Mouse (Mus musculus) midbrain, embryonic 16.5 days (tissue): Measurements from ENCODE around the gene Tfrc. TPM values are rescaled to one million over a fixed set of nuclear protein-coding genes. Genes with fewer than 3 reads are reported as not detected.
"Not testable (repeated sequence)": the region's sequence is repeated elsewhere in the genome, so short reads cannot be mapped to it uniquely, and the experiment has no call there.

ENCODE experiments used
- ATAC-seq: fragments of 200-750 bp; cut with Nextera tagmentation; 2 replicates; pipeline ENCODE4 v1.8.0; 2017; ENCODE audit warnings: moderate TSS enrichment
- H3K27ac ChIP-seq: fragments of 300-500 bp; sonication (generic); 2 replicates; pipeline ENCODE4 v1.5.1; 2014; ENCODE audit warnings: mild to moderate bottlenecking, low read length, mixed read lengths
- H3K27me3 ChIP-seq: fragments of 300-500 bp; sonication (generic); 2 replicates; pipeline ENCODE4 v1.6.1; 2014; ENCODE audit warnings: low read depth, low read length, mixed read lengths; ENCODE audit not compliant: control insufficient read depth, insufficient read depth
- H3K36me3 ChIP-seq: fragments of 300-500 bp; sonication (generic); 2 replicates; pipeline ENCODE4 v1.6.1; 2014; ENCODE audit warnings: mild to moderate bottlenecking, low read length, moderate library complexity, mixed read lengths; ENCODE audit not compliant: control insufficient read depth, insufficient read depth
- H3K4me1 ChIP-seq: fragments of 300-500 bp; sonication (generic); 2 replicates; pipeline ENCODE4 v1.6.1; 2014; ENCODE audit warnings: mild to moderate bottlenecking, low read length, mixed read lengths; ENCODE audit not compliant: control insufficient read depth, insufficient read depth
- H3K4me2 ChIP-seq: fragments of 300-500 bp; sonication (generic); 2 replicates; pipeline ENCODE4 v1.6.1; 2014; ENCODE audit warnings: mild to moderate bottlenecking, low read length, mixed read lengths
- H3K4me3 ChIP-seq: fragments of 300-500 bp; sonication (generic); 2 replicates; pipeline ENCODE4 v1.5.1; 2014; ENCODE audit warnings: low read depth, mild to moderate bottlenecking, low read length, moderate library complexity, mixed read lengths
- H3K9ac ChIP-seq: fragments of 300-500 bp; sonication (generic); 2 replicates; pipeline ENCODE4 v1.6.1; 2014; ENCODE audit warnings: low read depth, low read length, mixed read lengths
- H3K9me3 ChIP-seq: fragments of 300-500 bp; sonication (generic); replicated peaks from 2 replicates; pipeline ENCODE4 v1.6.1; 2014; ENCODE audit warnings: mild to moderate bottlenecking, low read length, mixed read lengths; ENCODE audit not compliant: control insufficient read depth, poor library complexity, severe bottlenecking
- WGBS: fragments of 180-500 bp; shearing (Covaris S2); extraction: QIAGEN DNeasy Blood & Tissue Kit; methylation state at CpG from one replicate; pipeline ENCODE4 v1.1.7; 2014; 5-methylcytosine and 5-hydroxymethylcytosine counted together
- polyA plus RNA-seq: library from polyadenylated mRNA; unstranded; fragments of >200 nt; fragmentation: Nextera tagmentation; extraction: Ambion mirVana; gene quantifications from 2 replicates; pipeline ENCODE4 v1.2.1, GENCODE M21; 2015

Tfrc gene
- polyA plus RNA-seq, 1 experiment from 2014 or later = 33.3 TPM

DNA sequence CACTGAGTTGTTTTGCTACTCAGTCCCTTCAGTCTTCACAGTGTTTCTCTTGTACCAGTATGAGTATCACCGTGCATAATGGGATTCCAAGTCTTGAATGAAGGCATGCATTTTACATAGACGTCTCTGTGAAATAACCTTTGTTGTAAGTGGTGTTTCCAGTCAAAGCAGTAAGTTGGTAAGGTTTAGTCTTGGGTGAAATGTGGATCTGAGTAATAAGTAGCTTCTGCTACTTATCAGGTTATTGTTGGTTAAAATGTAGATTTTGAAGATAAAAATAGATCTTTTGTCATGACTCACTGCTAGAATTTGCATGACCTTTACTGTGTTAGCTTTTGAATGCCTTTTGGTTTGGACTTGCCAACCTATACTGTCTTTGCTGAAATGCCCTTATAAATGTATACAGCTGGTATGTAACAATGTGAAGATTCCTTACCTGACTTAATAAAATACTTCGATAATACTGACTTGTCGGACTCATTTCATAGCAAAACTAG, 23.7 kb downstream of the Tfrc start:
- H3K27me3 ChIP-seq = no peaks in the 10 kb centered on the region
- no peak overlapping the region for H3K9ac ChIP-seq
- no peak overlapping the region for H3K27ac ChIP-seq
- H3K4me1 ChIP-seq = no peaks in the 10 kb centered on the region
- peaks cover 14% of the 10 kb centered on the region for H3K36me3 ChIP-seq
- WGBS = 70% methylated on average over 4 of the region's 4 CpGs
- no peak overlapping the region for H3K4me3 ChIP-seq
- no peaks in the 10 kb centered on the region for H3K9me3 ChIP-seq
- ATAC-seq = no peak
- H3K4me2 ChIP-seq = no peak overlapping the region

DNA sequence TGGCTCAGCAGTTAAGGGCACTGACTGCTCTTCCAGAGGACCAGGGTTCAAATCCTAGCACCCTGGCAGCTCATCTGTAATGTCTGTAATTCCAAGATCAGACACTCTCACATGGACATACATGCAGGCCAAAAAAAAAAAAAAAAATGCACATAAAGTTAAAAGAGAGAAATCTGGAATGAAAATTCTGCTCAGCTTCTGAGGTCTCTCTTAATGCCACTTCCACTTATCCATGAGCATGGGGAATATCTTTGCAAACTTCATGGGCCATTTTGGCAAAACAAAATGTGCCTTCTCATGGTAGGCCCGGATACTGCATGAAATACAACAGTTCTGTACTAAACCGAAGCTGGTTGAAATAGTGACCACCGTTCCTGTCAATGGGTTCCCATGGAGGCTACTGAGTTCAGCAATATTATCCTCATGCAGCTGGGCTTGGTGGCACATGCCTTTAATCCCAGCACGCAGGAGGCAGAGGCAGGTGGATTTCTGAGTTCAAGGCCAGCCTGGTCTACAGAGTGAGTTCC, 24.8 kb downstream of the Tfrc start:
- Histone ChIP-seq H3K4me2 (no peak overlapping the region), H3K36me3 (peaks cover 11% of the 10 kb centered on the region), H3K4me3 (no peak overlapping the region), H3K9ac (no peak overlapping the region), H3K9me3 (no peaks in the 10 kb centered on the region), H3K27me3 (no peaks in the 10 kb centered on the region), H3K27ac (no peak overlapping the region), H3K4me1 (0 out of 2 replicates have a peak, but pooled peaks cover under 1% of the 10 kb centered on the region)
- WGBS = 91% methylated on average over 4 of the region's 4 CpGs
- no peak for ATAC-seq

DNA sequence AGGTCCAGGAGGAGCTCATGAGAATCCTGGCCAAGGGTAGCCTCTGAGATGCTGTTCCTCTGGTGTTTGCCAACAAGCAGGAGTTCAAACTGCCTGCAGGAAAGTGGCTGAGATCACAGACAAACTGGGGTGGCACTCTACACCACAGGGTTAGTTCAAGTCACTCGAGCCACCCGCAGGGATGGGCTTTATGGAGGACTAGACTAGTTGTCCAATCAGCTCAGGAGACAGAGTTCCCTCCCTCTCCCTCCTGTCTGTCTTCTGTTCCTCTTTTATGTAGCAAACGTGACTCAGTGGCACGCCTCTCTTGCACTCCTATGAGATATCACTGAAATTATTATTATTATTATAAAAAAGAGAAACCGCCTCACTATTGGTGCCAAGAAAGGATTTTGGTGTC, 25.5 kb downstream of the Tfrc start:
- no peak overlapping the region for H3K4me2 ChIP-seq
- no peak overlapping the region for H3K27ac ChIP-seq
- no peak for ATAC-seq
- peaks cover 11% of the 10 kb centered on the region for H3K36me3 ChIP-seq
- 86% methylated on average over 5 of the region's 5 CpGs for WGBS
- no peak overlapping the region for H3K9ac ChIP-seq
- H3K9me3 ChIP-seq = no peaks in the 10 kb centered on the region
- H3K4me3 ChIP-seq = no peak overlapping the region
- H3K27me3 ChIP-seq = no peaks in the 10 kb centered on the region
- H3K4me1 ChIP-seq = 0 out of 2 replicates have a peak, but pooled peaks cover 3% of the 10 kb centered on the region

DNA sequence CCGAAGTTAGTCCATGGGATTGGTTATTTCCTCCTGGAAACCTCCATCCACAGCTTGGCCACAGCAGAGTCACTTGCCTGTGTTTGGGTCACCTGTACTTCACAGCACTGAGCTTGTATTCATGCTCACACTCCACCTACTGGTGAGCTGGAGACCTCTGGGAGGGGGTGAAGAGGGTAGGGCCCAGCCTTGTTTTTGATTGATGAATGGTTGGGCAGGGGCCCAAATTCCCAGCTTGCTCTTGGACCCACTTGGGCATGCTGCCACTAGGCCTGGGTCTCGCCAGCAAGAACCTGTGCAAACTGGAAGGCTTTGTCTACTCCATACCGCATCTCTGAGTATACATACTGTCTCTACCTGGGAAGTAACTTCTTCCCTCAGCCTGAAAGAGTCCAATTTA, 26.6 kb downstream of the Tfrc start:
- no peak overlapping the region for H3K9ac ChIP-seq
- H3K27me3 ChIP-seq = no peaks in the 10 kb centered on the region
- H3K4me2 ChIP-seq = no peak overlapping the region
- no peak overlapping the region for H3K27ac ChIP-seq
- H3K36me3 ChIP-seq = peaks cover 6% of the 10 kb centered on the region
- no peaks in the 10 kb centered on the region for H3K9me3 ChIP-seq
- no peak for ATAC-seq
- 0 out of 2 replicates have a peak, but pooled peaks cover 3% of the 10 kb centered on the region for H3K4me1 ChIP-seq
- no peak overlapping the region for H3K4me3 ChIP-seq
- 67% methylated on average over 3 of the region's 3 CpGs for WGBS

DNA sequence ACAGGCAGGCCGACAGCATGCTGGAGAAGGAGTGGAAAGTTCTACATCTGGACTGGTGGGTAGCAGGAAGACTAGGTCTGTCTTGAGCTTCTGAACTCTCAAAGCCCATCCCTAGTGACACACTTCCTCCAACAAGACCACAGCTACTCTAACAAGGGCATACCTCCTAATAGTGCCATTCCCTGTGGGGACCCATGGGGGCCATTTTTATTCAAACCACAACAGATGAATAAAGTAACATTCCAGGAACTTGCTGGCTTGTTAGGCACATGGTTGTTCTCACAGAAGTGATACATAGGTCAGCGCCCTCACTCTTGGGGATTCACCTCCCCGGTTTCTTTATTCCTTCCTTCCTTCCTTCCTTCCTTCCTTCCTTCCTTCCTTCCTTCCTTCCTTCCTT, 27.6 kb downstream of the Tfrc start:
- no peak overlapping the region for H3K4me2 ChIP-seq
- H3K36me3 ChIP-seq = peaks cover 2% of the 10 kb centered on the region; the same call in 1 of the 2 replicates
- no peak overlapping the region for H3K4me3 ChIP-seq
- no peaks in the 10 kb centered on the region for H3K9me3 ChIP-seq
- H3K4me1 ChIP-seq = 0 out of 2 replicates have a peak, but pooled peaks cover 3% of the 10 kb centered on the region
- no peaks in the 10 kb centered on the region for H3K27me3 ChIP-seq
- no peak for ATAC-seq
- no peak overlapping the region for H3K27ac ChIP-seq
- H3K9ac ChIP-seq = no peak overlapping the region
- WGBS = 97% methylated on average over 3 of the region's 3 CpGs

DNA sequence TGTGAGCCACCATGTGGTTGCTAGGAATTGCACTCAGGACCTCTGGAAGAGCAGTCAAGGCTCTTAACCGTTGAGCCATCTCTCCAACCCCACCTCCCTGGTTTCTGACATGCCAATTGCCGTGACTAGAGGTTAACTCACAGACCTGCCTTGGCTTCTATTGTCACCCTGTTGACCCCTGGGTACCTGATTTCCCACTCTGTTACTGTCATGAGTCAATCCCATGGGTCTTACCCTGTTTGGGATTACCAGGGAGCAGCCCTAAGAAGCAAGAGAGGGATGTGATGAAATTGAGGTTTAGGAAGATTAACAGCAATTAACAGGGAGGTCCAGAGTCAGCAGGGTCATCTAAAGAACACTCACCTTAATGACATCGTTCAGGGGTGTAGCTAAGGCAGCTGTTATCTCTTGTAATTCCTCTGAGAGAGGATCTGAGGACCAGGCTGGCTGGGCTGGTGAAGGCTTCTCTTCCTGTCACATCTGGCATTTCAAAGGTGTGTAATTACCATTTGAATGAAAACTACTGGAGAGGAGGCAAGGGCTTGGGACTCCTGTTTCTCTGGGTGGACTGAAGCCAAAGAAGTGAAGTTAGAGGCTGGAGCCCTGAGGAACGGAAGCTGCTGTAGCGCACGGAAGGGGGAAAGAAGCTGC, 28.3 kb downstream of the Tfrc start:
- no peak for ATAC-seq
- H3K36me3 ChIP-seq = no peaks in the 10 kb centered on the region; the same call in 1 of the 2 replicates
- H3K27ac ChIP-seq = no peak overlapping the region
- H3K9me3 ChIP-seq = no peaks in the 10 kb centered on the region
- H3K9ac ChIP-seq = no peak overlapping the region
- H3K27me3 ChIP-seq = no peaks in the 10 kb centered on the region
- WGBS = 43% methylated on average over 6 of the region's 6 CpGs
- H3K4me3 ChIP-seq = no peak overlapping the region
- no peak overlapping the region for H3K4me2 ChIP-seq
- H3K4me1 ChIP-seq = 0 out of 2 replicates have a peak, but pooled peaks cover 3% of the 10 kb centered on the region

DNA sequence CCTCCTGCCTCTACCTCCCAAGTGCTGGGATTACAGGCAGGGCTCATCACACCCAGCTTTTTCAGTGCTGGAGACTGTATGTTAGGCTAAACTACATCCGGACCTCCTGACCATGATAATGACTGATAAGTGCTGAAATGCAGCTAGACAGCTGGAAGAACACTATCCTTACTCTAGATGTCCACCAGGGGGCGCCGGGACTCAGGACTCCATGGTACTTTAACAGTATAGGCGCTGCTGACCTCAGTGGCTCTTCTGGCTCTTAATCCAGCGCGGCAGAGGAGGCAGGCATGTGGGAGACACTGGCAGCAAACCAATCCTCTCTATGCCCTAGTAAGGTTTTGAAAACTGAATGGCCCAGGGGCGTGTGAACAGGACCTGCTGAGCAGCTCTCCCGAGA, 29.8 kb downstream of the Tfrc start:
- H3K4me3 ChIP-seq = no peak overlapping the region
- no peak overlapping the region for H3K27ac ChIP-seq
- ATAC-seq = peak; percentile 69
- no peaks in the 10 kb centered on the region for H3K27me3 ChIP-seq
- 10% methylated on average over 8 of the region's 8 CpGs for WGBS
- no peak overlapping the region for H3K4me2 ChIP-seq
- H3K9me3 ChIP-seq = no peaks in the 10 kb centered on the region
- H3K4me1 ChIP-seq = 0 out of 2 replicates have a peak, but pooled peaks cover 5% of the 10 kb centered on the region
- H3K36me3 ChIP-seq = no peaks in the 10 kb centered on the region
- H3K9ac ChIP-seq = no peak overlapping the region

DNA sequence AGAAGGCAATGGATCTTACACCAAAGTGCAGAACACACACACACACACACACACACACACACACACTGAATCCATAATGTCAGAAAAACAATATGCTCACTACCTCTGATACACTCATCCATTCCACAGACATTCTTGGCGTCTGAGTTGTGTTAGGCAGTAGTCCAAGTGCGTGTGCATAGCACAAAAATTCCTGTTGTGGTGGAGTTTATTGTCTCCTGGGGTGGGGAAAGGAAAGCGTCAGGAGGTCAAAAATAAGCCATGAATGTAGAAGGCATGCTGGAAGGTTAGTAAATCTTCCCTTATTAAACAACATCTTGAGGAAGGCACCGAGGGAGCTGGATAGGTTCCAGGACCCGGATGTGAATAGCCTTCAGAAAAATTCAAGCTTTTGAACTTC, 31.4 kb downstream of the Tfrc start:
- Histone ChIP-seq H3K9ac (no peak overlapping the region), H3K4me2 (no peak overlapping the region), H3K27me3 (no peaks in the 10 kb centered on the region), H3K9me3 (no peaks in the 10 kb centered on the region), H3K36me3 (no peaks in the 10 kb centered on the region), H3K4me1 (peaks cover 7% of the 10 kb centered on the region), H3K4me3 (no peak overlapping the region), H3K27ac (no peak overlapping the region)
- no peak for ATAC-seq
- 75% methylated on average over 5 of the region's 5 CpGs for WGBS

DNA sequence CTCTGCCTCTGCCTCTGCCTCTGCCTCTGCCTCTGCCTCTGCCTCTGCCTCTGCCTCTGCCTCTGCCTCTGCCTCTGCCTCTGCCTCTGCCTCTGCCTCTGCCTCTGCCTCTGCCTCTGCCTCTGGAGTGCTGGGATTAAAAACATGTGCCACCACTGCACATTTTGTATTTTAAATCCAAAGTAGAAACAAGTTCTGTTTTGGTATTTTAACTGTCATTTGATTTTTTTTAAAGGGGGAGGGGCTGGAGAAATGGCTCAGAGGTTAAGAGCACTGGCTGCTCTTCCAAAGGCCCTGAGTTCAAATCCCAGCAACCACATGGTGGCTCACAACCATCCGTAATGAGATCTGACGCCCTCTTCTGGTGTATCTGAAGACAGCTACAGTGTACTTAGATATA, 32.0 kb downstream of the Tfrc start:
- not testable (repeated sequence) for H3K4me2 ChIP-seq, H3K36me3 ChIP-seq, H3K9me3 ChIP-seq, ATAC-seq, H3K27me3 ChIP-seq, H3K27ac ChIP-seq, H3K4me3 ChIP-seq, H3K9ac ChIP-seq
- WGBS = 73% methylated on average over 2 of the region's 2 CpGs
- peaks cover 13% of the 10 kb centered on the region for H3K4me1 ChIP-seq
